Mouse (Mus musculus) embryonic facial prominence, embryonic 14.5 days (tissue): ENCODE measurements around the gene L3mbtl4. TPM values are rescaled to one million over a fixed set of nuclear protein-coding genes. Genes with fewer than 3 reads are reported as not detected.

Source experiments
- ATAC-seq: fragments of 200-750 bp; cut with Nextera tagmentation; 2 replicates; pipeline ENCODE4 v1.8.0; 2017; ENCODE audit warnings: low read depth, moderate number of reproducible peaks, moderate TSS enrichment
- DNase-seq: peaks from one replicate; pipeline ENCODE4 v3.0.0-alpha.2; 2015; ENCODE audit warnings: low spot score
- H3K27ac ChIP-seq: fragments of 300-500 bp; sonication (generic); replicated peaks from 2 replicates; pipeline ENCODE4 v1.5.1; 2014; ENCODE audit warnings: low read depth, mild to moderate bottlenecking, low read length, moderate library complexity
- H3K27me3 ChIP-seq: fragments of 300-500 bp; sonication (generic); replicated peaks from 2 replicates; pipeline ENCODE4 v1.6.1; 2014; ENCODE audit warnings: low read length; ENCODE audit not compliant: control insufficient read depth, insufficient read depth
- H3K36me3 ChIP-seq: fragments of 300-500 bp; sonication (generic); 2 replicates; pipeline ENCODE4 v1.6.1; 2014; ENCODE audit warnings: low read length, mixed read lengths; ENCODE audit not compliant: control insufficient read depth, insufficient read depth
- H3K4me1 ChIP-seq: fragments of 300-500 bp; sonication (generic); 2 replicates; pipeline ENCODE4 v1.6.1; 2014; ENCODE audit warnings: antibody characterized with exemption, low read length; ENCODE audit not compliant: control insufficient read depth, insufficient read depth
- H3K4me2 ChIP-seq: fragments of 300-500 bp; sonication (generic); 2 replicates; pipeline ENCODE4 v1.6.1; 2014; ENCODE audit warnings: low read depth, mild to moderate bottlenecking, low read length, moderate library complexity, mixed read lengths
- H3K4me3 ChIP-seq: fragments of 300-500 bp; sonication (generic); 2 replicates; pipeline ENCODE4 v1.5.1; 2014; ENCODE audit warnings: low read depth, mild to moderate bottlenecking, low read length
- H3K9ac ChIP-seq: fragments of 300-500 bp; sonication (generic); 2 replicates; pipeline ENCODE4 v1.6.1; 2014; ENCODE audit warnings: low read depth, mild to moderate bottlenecking, low read length, moderate library complexity, mixed read lengths
- H3K9me3 ChIP-seq: fragments of 300-500 bp; sonication (generic); 2 replicates; pipeline ENCODE4 v1.6.1; 2016; ENCODE audit warnings: low read length; ENCODE audit not compliant: control insufficient read depth
- WGBS: fragments of 180-500 bp; shearing (Covaris S2); extraction: QIAGEN DNeasy Blood & Tissue Kit; methylation state at CpG from one replicate; pipeline ENCODE4 v1.1.7; 2014; 5-methylcytosine and 5-hydroxymethylcytosine counted together
- polyA plus RNA-seq: library from polyadenylated mRNA; unstranded; fragments of >200 nt; fragmentation: Nextera tagmentation; extraction: Ambion mirVana; gene quantifications from 2 replicates; pipeline ENCODE4 v1.2.1, GENCODE M21; 2014

The L3mbtl4 gene
- polyA plus RNA-seq = 0.14 and 0.22 TPM in 2 replicates

- H3K4me3 ChIP-seq = peak within 1 kb of the TSS; percentile 42
- DNase-seq (peak; percentile 20), ATAC-seq (peak; percentile 74)
- H3K36me3 ChIP-seq = no peaks in the 10 kb centered on the region
- peaks cover 20% of the 10 kb centered on the region for H3K27me3 ChIP-seq
- H3K4me2 ChIP-seq = peak within 1 kb of the TSS; percentile 94
- H3K27ac ChIP-seq = no peak within 1 kb of the TSS
- WGBS = 0% methylated on average over 23 of the region's 29 CpGs
- H3K9me3 ChIP-seq = no peaks in the 10 kb centered on the region
- H3K4me1 ChIP-seq = peaks cover 6% of the 10 kb centered on the region
- peak within 1 kb of the TSS; percentile 57 for H3K9ac ChIP-seq
Measured at GRCm38 (mm10) chr17:68273527-68273926, at the start of gene L3mbtl4. Gene L3mbtl4, plus strand, starts transcription at chr17:68273797.

- Histone ChIP-seq H3K4me3 (no peak overlapping the region), H3K27me3 (no peaks in the 10 kb centered on the region), H3K9me3 (no peaks in the 10 kb centered on the region), H3K9ac (no peak overlapping the region), H3K4me2 (no peak overlapping the region), H3K27ac (no peak overlapping the region), H3K36me3 (no peaks in the 10 kb centered on the region), H3K4me1 (no peaks in the 10 kb centered on the region)
- ATAC-seq (no peak), DNase-seq (peak; percentile 7)
- WGBS = 63% methylated on average over 4 of the region's 4 CpGs
Measured at GRCm38 (mm10) chr17:68230484-68230883, 43.1 kb upstream of the L3mbtl4 start.

GRCm38 (mm10) chr17:68235380-68235779 lies 38.2 kb upstream of the L3mbtl4 start:
- WGBS = 69% methylated on average over 4 of the region's 4 CpGs
- Histone ChIP-seq H3K36me3 (no peaks in the 10 kb centered on the region), H3K4me1 (no peaks in the 10 kb centered on the region)

GRCm38 (mm10) chr17:68236992-68237391 lies 36.6 kb upstream of the L3mbtl4 start:
- H3K36me3 ChIP-seq = no peaks in the 10 kb centered on the region
- no peaks in the 10 kb centered on the region for H3K4me1 ChIP-seq
- H3K9ac ChIP-seq = no peak overlapping the region
- H3K4me3 ChIP-seq = no peak overlapping the region
- H3K27me3 ChIP-seq = no peaks in the 10 kb centered on the region
- no peak overlapping the region for H3K4me2 ChIP-seq
- 93% methylated on average over 12 of the region's 12 CpGs for WGBS
- H3K9me3 ChIP-seq = no peaks in the 10 kb centered on the region
- DNase-seq (no peak), ATAC-seq (no peak)
- no peak overlapping the region for H3K27ac ChIP-seq

More at GRCm38 (mm10) chr17:68235380-68235779, 38.2 kb upstream of the L3mbtl4 start:
- H3K4me3 ChIP-seq = no peak overlapping the region
- no peak overlapping the region for H3K27ac ChIP-seq
- H3K9ac ChIP-seq = no peak overlapping the region
- no peak overlapping the region for H3K4me2 ChIP-seq
- ATAC-seq = no peak
- H3K9me3 ChIP-seq = no peaks in the 10 kb centered on the region
- no peaks in the 10 kb centered on the region for H3K27me3 ChIP-seq
- no peak for DNase-seq

GRCm38 (mm10) chr17:68240171-68240570 lies 33.4 kb upstream of the L3mbtl4 start:
- WGBS = 87% methylated on average over 2 of the region's 2 CpGs

GRCm38 (mm10) chr17:68264835-68265557 lies 8.6 kb upstream of the L3mbtl4 start:
- H3K4me2 ChIP-seq = no peak overlapping the region
- ATAC-seq = no peak
- H3K27me3 ChIP-seq = no peaks in the 10 kb centered on the region; the same call in 1 of the 2 replicates
- H3K4me3 ChIP-seq = no peak overlapping the region
- H3K27ac ChIP-seq = no peak overlapping the region
- H3K36me3 ChIP-seq = no peaks in the 10 kb centered on the region
- no peaks in the 10 kb centered on the region for H3K4me1 ChIP-seq
- 78% methylated on average over 7 of the region's 7 CpGs for WGBS
- 0 out of 2 replicates have a peak, but pooled peaks cover 5% of the 10 kb centered on the region for H3K9me3 ChIP-seq
- H3K9ac ChIP-seq = no peak overlapping the region
- no peak for DNase-seq

More at GRCm38 (mm10) chr17:68240171-68240570, 33.4 kb upstream of the L3mbtl4 start:
- no peak overlapping the region for H3K27ac ChIP-seq
- H3K36me3 ChIP-seq = no peaks in the 10 kb centered on the region
- DNase-seq = no peak
- no peaks in the 10 kb centered on the region for H3K9me3 ChIP-seq
- ATAC-seq = no peak
- no peak overlapping the region for H3K4me2 ChIP-seq
- H3K9ac ChIP-seq = no peak overlapping the region
- no peaks in the 10 kb centered on the region for H3K4me1 ChIP-seq
- H3K4me3 ChIP-seq = no peak overlapping the region
- no peaks in the 10 kb centered on the region for H3K27me3 ChIP-seq

GRCm38 (mm10) chr17:68273954-68274353 lies 357 bp downstream of the L3mbtl4 start:
- peaks cover 20% of the 10 kb centered on the region for H3K27me3 ChIP-seq
- H3K4me1 ChIP-seq = peaks cover 6% of the 10 kb centered on the region
- H3K36me3 ChIP-seq = no peaks in the 10 kb centered on the region
- peak overlapping the region; percentile 42 for H3K4me3 ChIP-seq
- ATAC-seq (0 out of 2 replicates have a peak, but pooled peaks have one; percentile 26), DNase-seq (no peak)
- no peaks in the 10 kb centered on the region for H3K9me3 ChIP-seq
- no peak overlapping the region for H3K27ac ChIP-seq
- H3K9ac ChIP-seq = peak overlapping the region; percentile 57
- WGBS = 12% methylated on average over 8 of the region's 14 CpGs
- H3K4me2 ChIP-seq = peak overlapping the region; percentile 94

- Histone ChIP-seq H3K27ac (no peak overlapping the region), H3K9me3 (no peaks in the 10 kb centered on the region), H3K4me1 (peaks cover 6% of the 10 kb centered on the region), H3K9ac (no peak overlapping the region), H3K4me3 (no peak overlapping the region), H3K4me2 (no peak overlapping the region), H3K27me3 (peaks cover 20% of the 10 kb centered on the region), H3K36me3 (no peaks in the 10 kb centered on the region)
- 68% methylated on average over 2 of the region's 2 CpGs for WGBS
- ATAC-seq (no peak), DNase-seq (no peak)
Measured at GRCm38 (mm10) chr17:68275138-68275537, 1.5 kb downstream of the L3mbtl4 start.

- no peak for ATAC-seq
- no peaks in the 10 kb centered on the region for H3K9me3 ChIP-seq
- no peak overlapping the region for H3K4me2 ChIP-seq
- no peaks in the 10 kb centered on the region for H3K27me3 ChIP-seq
- no peak for DNase-seq
- H3K4me3 ChIP-seq = no peak overlapping the region
- WGBS = 82% methylated on average over 2 of the region's 2 CpGs
- H3K36me3 ChIP-seq = no peaks in the 10 kb centered on the region
- no peak overlapping the region for H3K27ac ChIP-seq
- H3K4me1 ChIP-seq = no peaks in the 10 kb centered on the region
- H3K9ac ChIP-seq = no peak overlapping the region
Measured at GRCm38 (mm10) chr17:68280915-68281314, 7.3 kb downstream of the L3mbtl4 start.
